Mouse (Mus musculus) liver, embryonic 14.5 days (tissue): ENCODE measurements around the gene Appbp2. TPM values are rescaled to one million over a fixed set of nuclear protein-coding genes. Genes with fewer than 3 reads are reported as not detected.

Experiments
- ATAC-seq: fragments of 200-750 bp; cut with Nextera tagmentation; 2 replicates; pipeline ENCODE4 v1.8.0; 2017; ENCODE audit warnings: moderate number of reproducible peaks, mild to moderate bottlenecking, moderate library complexity; ENCODE audit not compliant: insufficient read depth
- DNase-seq, 3 experiments: peaks; one replicate each; pipeline ENCODE4 v3.0.0-alpha.2; 2012 to 2013; ENCODE audit warnings: low read depth in 3 of 3, low spot score in 3 of 3
- H3K27ac ChIP-seq: fragments of 300-500 bp; sonication (generic); 2 replicates; pipeline ENCODE4 v1.5.1; 2014; ENCODE audit warnings: moderate library complexity, mild to moderate bottlenecking, control low read depth, inconsistent platforms
- H3K27me3 ChIP-seq: fragments of 300-500 bp; sonication (generic); 2 replicates; pipeline ENCODE4 v1.6.1; 2014; ENCODE audit warnings: mild to moderate bottlenecking, low read length, moderate library complexity; ENCODE audit not compliant: control insufficient read depth, insufficient read depth
- H3K36me3 ChIP-seq: fragments of 300-500 bp; sonication (generic); replicated peaks from 2 replicates; pipeline ENCODE4 v1.6.1; 2014; ENCODE audit warnings: low read depth; ENCODE audit not compliant: control insufficient read depth, insufficient read depth
- H3K4me1 ChIP-seq, 2 experiments: fragments of 200-500 bp in 1 of 2; fragments of 300-500 bp in 1 of 2; sonication (generic) in 1 of 2; replicated peaks; 2 replicates each; pipeline ENCODE4 v1.6.1; 2012 to 2014; ENCODE audit warnings: antibody characterized with exemption in 1 of 2, inconsistent platforms in 1 of 2, low read length in 1 of 2; ENCODE audit not compliant: control insufficient read depth in 2 of 2, insufficient read depth in 2 of 2
- H3K4me2 ChIP-seq: fragments of 300-500 bp; sonication (generic); 2 replicates; pipeline ENCODE4 v1.6.1; 2014; ENCODE audit warnings: low read depth, mild to moderate bottlenecking, control low read depth, moderate library complexity
- H3K4me3 ChIP-seq, 2 experiments: fragments of 200-500 bp in 1 of 2; fragments of 300-500 bp in 1 of 2; sonication (generic) in 1 of 2; 2 replicates each; pipeline ENCODE4 v1.5.1; 2012 to 2014; ENCODE audit warnings: low read depth in 2 of 2, low read length in 2 of 2, mild to moderate bottlenecking in 2 of 2, control low read depth in 1 of 2, inconsistent platforms in 1 of 2, moderate library complexity in 1 of 2; ENCODE audit not compliant: insufficient read depth in 1 of 2
- H3K9ac ChIP-seq: fragments of 300-500 bp; sonication (generic); replicated peaks from 2 replicates; pipeline ENCODE4 v1.6.1; 2014; ENCODE audit warnings: mild to moderate bottlenecking, control low read depth, moderate library complexity
- H3K9me3 ChIP-seq: fragments of 300-500 bp; sonication (generic); 2 replicates; pipeline ENCODE4 v1.6.1; 2016; ENCODE audit warnings: low read length, mixed read lengths; ENCODE audit not compliant: control insufficient read depth
- CTCF ChIP-seq: IDR thresholded peaks from 2 replicates; pipeline ENCODE4 v1.5.1; 2016; ENCODE audit warnings: antibody characterized with exemption, low read depth, control low read depth
- EP300 ChIP-seq: IDR thresholded peaks from 2 replicates; pipeline ENCODE4 v1.6.1; 2016; ENCODE audit warnings: antibody characterized with exemption, low read depth
- WGBS: fragments of 180-500 bp; shearing (Covaris S2); extraction: QIAGEN DNeasy Blood & Tissue Kit; methylation state at CpG from one replicate; pipeline ENCODE4 v1.1.7; 2014; ENCODE audit not compliant: insufficient replicate concordance; 5-methylcytosine and 5-hydroxymethylcytosine counted together
- polyA plus RNA-seq, 2 experiments: library from polyadenylated mRNA; depleted of rRNA in 1 of 2; stranded (reverse) in 1 of 2; unstranded in 1 of 2; fragments of >200 nt; fragmentation: Nextera tagmentation in 1 of 2; extraction: Ambion mirVana in 1 of 2; gene quantifications; 2 replicates each; pipeline versions ENCODE4 v1.2.1 to v1.2.3; 2012 to 2014

Appbp2 gene
- polyA plus RNA-seq, 2 experiments: 7.3 to 12.2 TPM

DNA sequence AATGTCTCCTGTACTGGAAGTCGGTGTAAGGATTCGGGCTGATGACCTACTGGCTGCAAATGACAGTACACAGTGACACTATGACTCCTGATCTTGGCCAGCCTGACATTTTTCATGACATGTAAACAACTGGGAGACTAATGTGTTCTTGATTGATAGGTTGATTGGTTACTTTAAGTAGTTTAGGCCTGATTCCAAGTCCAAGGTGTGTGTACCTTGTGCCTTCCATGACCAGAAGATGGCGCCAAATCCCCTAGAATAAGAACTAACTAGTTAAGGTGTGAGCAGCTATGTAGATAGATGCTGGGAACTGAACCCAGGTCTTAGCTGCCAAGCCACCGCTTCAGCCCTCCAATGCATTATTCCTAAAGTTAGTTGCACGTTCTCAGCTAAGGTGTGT, 50.8 kb downstream of the Appbp2 start:
- Histone ChIP-seq H3K4me2 (no peak overlapping the region), H3K27ac (no peak overlapping the region), H3K4me3 (no peak overlapping the region), H3K36me3 (no peaks in the 10 kb centered on the region), H3K27me3 (no peaks in the 10 kb centered on the region), H3K9me3 (no peaks in the 10 kb centered on the region), H3K9ac (no peak overlapping the region), H3K4me1 (peaks cover 0 to 5% of the 10 kb centered on the region in 2 experiments; a peak in 2 of 4 replicates)
- ATAC-seq: 0 out of 2 replicates have a peak, but pooled peaks have one; percentile 29
- whole genome bisulfite sequencing: 62% methylated on average over 5 of the region's 5 CpGs
- TF ChIP-seq EP300 (no peak), CTCF (peak; percentile 84)
- DNase-seq: peak; percentile 59 to 69 (median 66)

DNA sequence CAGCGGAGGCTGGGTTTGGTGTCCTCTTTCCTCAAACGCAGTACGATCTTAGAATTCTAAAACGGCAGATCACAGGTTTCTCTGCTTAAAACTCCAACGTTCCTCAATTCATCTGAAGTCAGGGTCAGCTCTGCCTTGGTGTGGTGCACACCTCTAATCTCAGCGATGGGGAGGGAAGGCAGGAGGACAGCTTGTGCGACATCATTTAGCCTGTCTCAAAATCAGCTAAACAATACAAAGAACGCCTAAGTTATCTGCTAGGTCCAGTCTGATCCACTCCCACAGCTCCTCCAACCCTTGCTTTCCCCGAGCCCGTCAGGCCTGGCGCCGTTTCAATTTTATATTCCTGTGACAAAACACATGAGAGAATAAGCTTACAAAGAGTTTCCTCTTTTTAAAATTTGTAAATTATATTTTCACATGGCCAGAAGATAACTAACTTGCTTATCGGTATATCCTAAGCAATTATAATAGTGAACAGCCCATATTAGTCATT, 51.6 kb downstream of the Appbp2 start:
- Histone ChIP-seq H3K27ac (no peak overlapping the region), H3K36me3 (no peaks in the 10 kb centered on the region), H3K9me3 (no peaks in the 10 kb centered on the region), H3K4me3 (peak overlapping the region; percentile 49 to 64), H3K4me2 (peak overlapping the region; percentile 65), H3K4me1 (peaks cover 0 to 5% of the 10 kb centered on the region in 2 experiments; a peak in 2 of 4 replicates), H3K9ac (peak overlapping the region; percentile 25), H3K27me3 (no peaks in the 10 kb centered on the region)
- TF ChIP-seq CTCF (no peak), EP300 (no peak)
- 30% methylated on average over 13 of the region's 13 CpGs for WGBS
- ATAC-seq (peak; percentile 11; the same call in 1 of the 2 replicates), DNase-seq (no peak)

GRCm38 (mm10) chr11:85182617-85183283, 52.2 kb downstream of the Appbp2 start:
- no peaks in the 10 kb centered on the region for H3K27me3 ChIP-seq
- 2% methylated on average over 20 of the region's 20 CpGs for WGBS
- H3K9me3 ChIP-seq: no peaks in the 10 kb centered on the region
- H3K4me3 ChIP-seq: peak overlapping the region; percentile 49 to 64
- no peak overlapping the region for H3K27ac ChIP-seq
- H3K4me2 ChIP-seq: peak overlapping the region; percentile 65
- H3K4me1 ChIP-seq: peaks cover 0 to 5% of the 10 kb centered on the region in 2 experiments; a peak in 2 of 4 replicates
- peak overlapping the region; percentile 25 for H3K9ac ChIP-seq
- peak; percentile 44 to 56 (median 52) for DNase-seq
- peak; percentile 82 for ATAC-seq
- H3K36me3 ChIP-seq: no peaks in the 10 kb centered on the region
- TF ChIP-seq EP300 (no peak), CTCF (peak; percentile 96)

DNA sequence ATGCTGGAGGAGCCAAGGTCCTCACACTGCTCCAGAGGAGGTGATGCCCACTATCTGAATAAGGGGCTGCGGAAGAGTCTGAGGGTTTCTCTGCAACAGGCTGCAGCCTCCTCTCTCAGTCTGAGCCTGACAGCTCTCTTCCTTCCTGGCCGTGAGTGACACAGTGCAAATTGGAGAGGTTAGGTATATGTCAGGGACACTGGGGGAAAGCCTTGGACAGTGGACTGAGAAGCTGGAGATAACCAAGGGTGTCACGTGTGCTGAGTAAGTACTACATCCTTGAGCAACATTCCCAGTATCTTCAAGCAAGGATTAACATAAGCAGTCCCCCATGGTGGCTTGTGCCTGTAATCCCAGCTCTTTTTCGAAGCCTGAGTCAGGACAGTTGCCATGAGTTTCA, 56.5 kb downstream of the Appbp2 start:
- H3K4me2 ChIP-seq: no peak overlapping the region
- WGBS: 64% methylated on average over 4 of the region's 4 CpGs
- H3K4me3 ChIP-seq: no peak overlapping the region
- no peaks in the 10 kb centered on the region for H3K36me3 ChIP-seq
- H3K4me1 ChIP-seq: peaks cover 0 to 5% of the 10 kb centered on the region in 2 experiments; a peak in 2 of 4 replicates
- no peak overlapping the region for H3K27ac ChIP-seq
- H3K27me3 ChIP-seq: no peaks in the 10 kb centered on the region
- DNase-seq (no peak), ATAC-seq (no peak)
- no peak overlapping the region for H3K9ac ChIP-seq
- TF ChIP-seq CTCF: no peak
- no peak for TF ChIP-seq EP300
- no peaks in the 10 kb centered on the region for H3K9me3 ChIP-seq

- 56% methylated on average over 6 of the region's 6 CpGs for WGBS
- DNase-seq (no peak), ATAC-seq (no peak)
- TF ChIP-seq CTCF: no peak; the same call in 1 of the 2 replicates
- TF ChIP-seq EP300: no peak
- Histone ChIP-seq H3K4me3 (no peak overlapping the region), H3K36me3 (no peaks in the 10 kb centered on the region), H3K27me3 (no peaks in the 10 kb centered on the region), H3K9me3 (no peaks in the 10 kb centered on the region), H3K9ac (no peak overlapping the region), H3K27ac (no peak overlapping the region), H3K4me2 (no peak overlapping the region), H3K4me1 (0 out of 4 replicates have a peak, but pooled peaks cover 0 to 2% of the 10 kb centered on the region in 2 experiments)
These were observed 57.2 kb downstream of the Appbp2 start for GRCm38 (mm10) chr11:85177761-85178160.
